Mouse (Mus musculus): ENCODE data around the gene Egf.

GRCm38 (mm10) chr3:129771210-129771609 is 16.1 kb upstream of the Egf start:
- TF ChIP-seq CTCF (IDR thresholded peaks at IDR 0.05; ENCODE audit: insufficient read depth, low read length): no peak
- no peak for TF ChIP-seq POLR2A (IDR thresholded peaks at IDR 0.05; ENCODE audit: borderline replicate concordance, extremely low read depth, low read depth, low read length)
